Mouse (Mus musculus) olfactory bulb, adult 2 months (tissue): ENCODE measurements around the gene Gga3.

Experiments used
- CTCF ChIP-seq: fragments of 200-500 bp; IDR thresholded peaks from 2 replicates; pipeline ENCODE4 v1.5.1; 2012; ENCODE audit warnings: low read depth, mild to moderate bottlenecking, low read length, moderate library complexity; ENCODE audit not compliant: insufficient read depth
- POLR2A ChIP-seq: fragments of 200-500 bp; IDR thresholded peaks from 2 replicates; pipeline ENCODE4 v1.6.1; 2012; ENCODE audit warnings: mild to moderate bottlenecking, low read depth, low read length, moderate library complexity; ENCODE audit not compliant: insufficient read depth

GRCm38 (mm10) chr11:115601174-115601573 lies 2.7 kb downstream of the Gga3 start:
- no peak for TF ChIP-seq CTCF
- no peak for TF ChIP-seq POLR2A
